Mouse (Mus musculus): Measurements from ENCODE around the gene Cdkal1. TPM values are rescaled to one million over a fixed set of nuclear protein-coding genes. Genes with fewer than 3 reads are reported as not detected.

Gene Cdkal1
- total and polyA plus RNA-seq, 3 experiments = 8.7 to 13.7 (median 9.5) TPM

DNA sequence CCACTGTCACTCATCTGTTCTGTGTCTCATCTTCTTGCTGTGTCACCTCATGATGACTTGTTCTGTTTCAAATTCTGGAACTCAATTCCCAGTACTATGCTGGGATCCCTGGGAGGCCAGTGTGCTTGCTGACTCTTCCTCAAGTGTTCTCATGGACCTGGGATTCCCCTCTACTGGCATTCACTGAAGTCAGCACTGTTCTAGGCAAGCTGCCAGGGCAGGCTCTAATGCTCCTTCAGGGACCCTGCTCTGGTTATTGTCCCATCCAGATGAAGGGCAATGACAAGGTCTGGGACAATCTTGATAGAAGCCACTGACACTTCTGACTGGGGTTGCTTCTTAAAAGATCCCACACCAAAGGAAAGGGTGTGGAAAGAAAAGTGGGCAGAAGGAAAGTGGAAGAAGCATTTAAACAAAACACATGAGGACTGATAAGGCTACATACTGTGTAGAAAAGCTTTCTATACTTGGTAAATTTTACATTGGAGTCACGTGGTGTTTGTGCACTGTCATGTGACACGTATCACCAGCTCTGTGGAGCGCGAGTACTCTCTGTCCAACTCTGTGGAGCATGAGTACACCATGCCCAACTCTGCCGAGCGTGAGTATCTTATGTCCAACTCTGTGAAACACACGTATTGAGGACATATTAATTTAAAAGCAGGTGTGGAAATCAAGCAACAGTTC lies 227.9 kb downstream of the Cdkal1 start:
- dilution Hi-C loops (cut with MboI; ENCODE audit: extremely low pct_ligation_motif_present, extremely low pct_unique_long_range_greater_than_20kb, low sequenced_read_pairs) = no loop called here
- H3K4me1 ChIP-seq (ENCODE audit: control insufficient read depth in 1 of 2, insufficient read depth in 2 of 2) = peaks cover 5 to 9% of the 10 kb centered on the region in 2 experiments; a peak in 2 of 4 replicates
- DNase-seq (ENCODE audit: extremely low read depth) = no peak
- no peak overlapping the region for H3K9ac ChIP-seq (ENCODE audit: insufficient read depth, low read depth)
- H3K4me2 ChIP-seq (ENCODE audit: insufficient read depth, low read depth, poor library complexity, severe bottlenecking) = no peak overlapping the region
- H3K9me3 ChIP-seq (replicated peaks; ENCODE audit: low read length) = no peaks in the 10 kb centered on the region
- in situ Hi-C loops (cut with MboI; ENCODE audit: low pct_ligation_motif_present, low pct_unique_long_range_greater_than_20kb, low sequenced_read_pairs) = no loop called here
- no peaks in the 10 kb centered on the region for H3K79me2 ChIP-seq (replicated peaks; ENCODE audit: control insufficient read depth, extremely low read depth, insufficient read depth, poor library complexity, severe bottlenecking)
- H3K4me3 ChIP-seq (replicated peaks in 1 of 3; ENCODE audit: low read depth in 2 of 3, low read length in 2 of 3, poor library complexity in 1 of 3) = no peak overlapping the region
- H3K27me3 ChIP-seq (replicated peaks) = no peaks in the 10 kb centered on the region
- H3K36me3 ChIP-seq (replicated peaks in 1 of 2; ENCODE audit: control insufficient read depth in 1 of 2, insufficient read depth in 1 of 2, low read length in 1 of 2) = peaks cover 0 to 7% of the 10 kb centered on the region in 2 experiments
- TF ChIP-seq ETS1 (conservative IDR thresholded peaks at IDR 0.05; ENCODE audit: low read depth, low read length) (no peak), IRF4 (IDR thresholded peaks at IDR 0.05; ENCODE audit: low read depth, low read length) (no peak)
- no peak overlapping the region for H3K27ac ChIP-seq (ENCODE audit: insufficient read depth, low read depth)

DNA sequence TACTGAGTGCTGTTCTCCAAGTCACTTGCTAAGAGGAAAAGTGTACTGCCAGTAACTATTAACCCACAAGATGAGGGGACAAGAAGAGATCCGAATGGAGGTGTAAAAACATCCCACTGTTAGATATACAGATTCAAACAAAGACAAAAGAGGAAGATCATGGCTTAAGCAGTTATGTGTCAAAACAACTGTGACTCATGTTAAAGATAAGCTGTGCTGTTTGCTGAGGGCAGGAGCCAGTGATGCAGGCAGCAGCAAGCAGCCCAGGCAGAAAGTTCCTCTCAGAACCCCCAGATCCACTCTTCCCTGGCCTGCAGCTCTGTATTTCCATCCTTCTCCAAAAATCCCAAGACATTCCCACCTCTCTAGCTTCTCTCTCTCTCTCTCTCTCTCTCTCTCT lies 230.5 kb downstream of the Cdkal1 start:
- Histone ChIP-seq H3K4me3 (replicated peaks in 1 of 3; ENCODE audit: low read depth in 2 of 3, low read length in 2 of 3, poor library complexity in 1 of 3) (no peak overlapping the region), H3K9ac (ENCODE audit: insufficient read depth, low read depth) (no peak overlapping the region), H3K4me2 (ENCODE audit: insufficient read depth, low read depth, poor library complexity, severe bottlenecking) (no peak overlapping the region), H3K27ac (ENCODE audit: insufficient read depth, low read depth) (no peak overlapping the region), H3K4me1 (ENCODE audit: control insufficient read depth in 1 of 2, insufficient read depth in 2 of 2) (peaks cover 5 to 9% of the 10 kb centered on the region in 2 experiments; a peak in 2 of 4 replicates), H3K79me2 (replicated peaks; ENCODE audit: control insufficient read depth, extremely low read depth, insufficient read depth, poor library complexity, severe bottlenecking) (no peaks in the 10 kb centered on the region), H3K27me3 (replicated peaks) (no peaks in the 10 kb centered on the region), H3K9me3 (replicated peaks; ENCODE audit: low read length) (no peaks in the 10 kb centered on the region), H3K36me3 (replicated peaks in 1 of 2; ENCODE audit: control insufficient read depth in 1 of 2, insufficient read depth in 1 of 2, low read length in 1 of 2) (peaks cover 0 to 8% of the 10 kb centered on the region in 2 experiments)
- TF ChIP-seq MAX (IDR thresholded peaks at IDR 0.05; ENCODE audit: low read length) (no peak), GABPA (IDR thresholded peaks at IDR 0.05; ENCODE audit: insufficient replicate concordance, low read depth, low read length) (no peak)
- in situ Hi-C loops (cut with MboI; ENCODE audit: low pct_ligation_motif_present, low pct_unique_long_range_greater_than_20kb, low sequenced_read_pairs) (loop anchor here (25.0 kb wide), 1 partner anchor 513 kb away; no protein-coding TSS in a partner anchor), dilution Hi-C loops (cut with MboI; ENCODE audit: extremely low pct_ligation_motif_present, extremely low pct_unique_long_range_greater_than_20kb, low sequenced_read_pairs) (no loop called here)
- DNase-seq (ENCODE audit: extremely low read depth) = no peak

DNA sequence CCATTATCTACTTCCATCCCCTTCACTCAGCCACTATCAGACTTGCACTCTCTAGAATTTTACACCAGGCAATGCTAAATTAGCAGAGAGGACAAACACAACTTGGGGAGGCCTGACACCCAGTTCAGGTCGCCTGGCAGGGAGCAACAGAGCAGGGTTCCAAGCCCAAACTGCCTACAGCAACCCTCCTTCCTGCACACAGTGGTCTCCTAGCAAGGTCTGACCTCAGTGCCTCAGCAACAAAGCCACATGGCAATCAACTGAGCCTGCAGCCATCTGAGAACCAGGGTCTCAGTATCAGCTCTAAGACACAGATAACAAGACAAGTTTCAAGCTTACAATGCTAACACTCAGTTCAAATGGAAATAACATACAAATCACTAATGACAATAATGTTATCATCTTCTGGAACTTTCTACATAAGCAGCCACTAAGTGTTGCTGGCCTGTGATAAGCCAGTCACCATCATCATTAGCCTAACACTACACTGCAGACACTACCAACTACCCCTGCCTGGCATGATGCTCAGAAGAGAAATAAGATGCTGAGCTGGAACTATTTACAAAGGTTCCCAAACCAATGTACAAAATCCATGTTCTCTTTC lies 231.7 kb downstream of the Cdkal1 start:
- in situ Hi-C loops (cut with MboI; ENCODE audit: low pct_ligation_motif_present, low pct_unique_long_range_greater_than_20kb, low sequenced_read_pairs) (loop anchor here (25.0 kb wide), 1 partner anchor 511 kb away; no protein-coding TSS in a partner anchor), dilution Hi-C loops (cut with MboI; ENCODE audit: extremely low pct_ligation_motif_present, extremely low pct_unique_long_range_greater_than_20kb, low sequenced_read_pairs) (no loop called here)
- no peak overlapping the region for H3K27ac ChIP-seq (ENCODE audit: insufficient read depth, low read depth)
- H3K4me1 ChIP-seq (ENCODE audit: control insufficient read depth in 1 of 2, insufficient read depth in 2 of 2) = peaks cover 5 to 9% of the 10 kb centered on the region in 2 experiments; a peak in 2 of 4 replicates
- TF ChIP-seq TBP (conservative IDR thresholded peaks at IDR 0.05; ENCODE audit: low read depth, low read length) (no peak), JUND (conservative IDR thresholded peaks at IDR 0.05; ENCODE audit: low read depth, low read length) (no peak), NELFE (IDR thresholded peaks at IDR 0.05; ENCODE audit: low read depth, low read length) (no peak), MEF2A (IDR thresholded peaks at IDR 0.05; ENCODE audit: borderline replicate concordance, low read depth, low read length) (no peak), ZMIZ1 (IDR thresholded peaks at IDR 0.05; ENCODE audit: low read depth, low read length) (no peak), SIN3A (IDR thresholded peaks at IDR 0.05; ENCODE audit: low read length) (no peak), TCF12 (IDR thresholded peaks at IDR 0.05; ENCODE audit: low read depth, low read length) (no peak), POLR2AphosphoS2 (IDR thresholded peaks at IDR 0.05; ENCODE audit: low read depth, low read length) (no peak), USF1 (IDR thresholded peaks at IDR 0.05; ENCODE audit: low read depth, low read length) (no peak), ZNF384 (IDR thresholded peaks at IDR 0.05; ENCODE audit: low read depth, low read length) (no peak), UBTF (IDR thresholded peaks at IDR 0.05; ENCODE audit: low read depth, low read length) (no peak), SMC3 (IDR thresholded peaks at IDR 0.05; ENCODE audit: low read depth, low read length) (no peak), EP300 (IDR thresholded peaks at IDR 0.05; ENCODE audit: low read length) (no peak), POLR2A (IDR thresholded peaks at IDR 0.05; ENCODE audit: low read depth, low read length) (no peak), MXI1 (IDR thresholded peaks at IDR 0.05; ENCODE audit: low read depth, low read length) (no peak), CHD2 (IDR thresholded peaks at IDR 0.05; ENCODE audit: low read length) (no peak), PAX5 (IDR thresholded peaks at IDR 0.05; ENCODE audit: low read length) (no peak), HCFC1 (IDR thresholded peaks at IDR 0.05; ENCODE audit: low read depth, low read length) (no peak)
- H3K27me3 ChIP-seq (replicated peaks) = no peaks in the 10 kb centered on the region
- no peaks in the 10 kb centered on the region for H3K9me3 ChIP-seq (replicated peaks; ENCODE audit: low read length)
- no peak for DNase-seq (ENCODE audit: extremely low read depth)
- no peak overlapping the region for H3K9ac ChIP-seq (ENCODE audit: insufficient read depth, low read depth)
- H3K4me2 ChIP-seq (ENCODE audit: insufficient read depth, low read depth, poor library complexity, severe bottlenecking) = no peak overlapping the region
- H3K36me3 ChIP-seq (replicated peaks in 1 of 2; ENCODE audit: control insufficient read depth in 1 of 2, insufficient read depth in 1 of 2, low read length in 1 of 2) = peaks cover 0 to 8% of the 10 kb centered on the region in 2 experiments
- no peak overlapping the region for H3K4me3 ChIP-seq (replicated peaks in 1 of 3; ENCODE audit: low read depth in 2 of 3, low read length in 2 of 3, poor library complexity in 1 of 3)
- no peaks in the 10 kb centered on the region for H3K79me2 ChIP-seq (replicated peaks; ENCODE audit: control insufficient read depth, extremely low read depth, insufficient read depth, poor library complexity, severe bottlenecking)
